Mouse (Mus musculus) kidney, embryonic 14.5 days (tissue): ENCODE measurements around the gene Jag2. TPM values are rescaled to one million over a fixed set of nuclear protein-coding genes. Genes with fewer than 3 reads are reported as not detected.

Experiments used
- ATAC-seq: fragments of 200-750 bp; cut with Nextera tagmentation; 2 replicates; pipeline ENCODE4 v1.8.0; 2017; ENCODE audit warnings: moderate number of reproducible peaks, mild to moderate bottlenecking, moderate TSS enrichment, moderate library complexity; ENCODE audit not compliant: low FRiP score, low TSS enrichment
- H3K27ac ChIP-seq: fragments of 300-500 bp; sonication (generic); 2 replicates; pipeline ENCODE4 v1.5.1; 2014; ENCODE audit warnings: low read depth, mild to moderate bottlenecking, low read length, moderate library complexity, mixed read lengths
- H3K27me3 ChIP-seq: fragments of 300-500 bp; sonication (generic); 2 replicates; pipeline ENCODE4 v1.6.1; 2014; ENCODE audit warnings: mild to moderate bottlenecking, low read length; ENCODE audit not compliant: control insufficient read depth, insufficient read depth
- H3K36me3 ChIP-seq: fragments of 300-500 bp; sonication (generic); 2 replicates; pipeline ENCODE4 v1.6.1; 2014; ENCODE audit warnings: low read length, mixed read lengths; ENCODE audit not compliant: control insufficient read depth, insufficient read depth
- H3K4me1 ChIP-seq: fragments of 300-500 bp; sonication (generic); 2 replicates; pipeline ENCODE4 v1.6.1; 2014; ENCODE audit warnings: low read length, mixed read lengths; ENCODE audit not compliant: control insufficient read depth, insufficient read depth
- H3K4me2 ChIP-seq: fragments of 300-500 bp; sonication (generic); replicated peaks from 2 replicates; pipeline ENCODE4 v1.6.1; 2014; ENCODE audit warnings: low read depth, mild to moderate bottlenecking, low read length
- H3K4me3 ChIP-seq: fragments of 300-500 bp; sonication (generic); 2 replicates; pipeline ENCODE4 v1.5.1; 2014; ENCODE audit warnings: mild to moderate bottlenecking, low read length
- H3K9ac ChIP-seq: fragments of 300-500 bp; sonication (generic); 2 replicates; pipeline ENCODE4 v1.6.1; 2014; ENCODE audit warnings: low read depth, mild to moderate bottlenecking, low read length, moderate library complexity
- H3K9me3 ChIP-seq: fragments of 300-500 bp; sonication (generic); 2 replicates; pipeline ENCODE4 v1.6.1; 2016; ENCODE audit warnings: low read length; ENCODE audit not compliant: control insufficient read depth
- WGBS: fragments of 180-500 bp; shearing (Covaris S2); extraction: QIAGEN DNeasy Blood & Tissue Kit; methylation state at CpG from one replicate; pipeline ENCODE4 v1.1.7; 2014; 5-methylcytosine and 5-hydroxymethylcytosine counted together
- polyA plus RNA-seq: library from polyadenylated mRNA; unstranded; fragments of >200 nt; fragmentation: Nextera tagmentation; extraction: Ambion mirVana; gene quantifications from 2 replicates; pipeline ENCODE4 v1.2.1, GENCODE M21; 2014

The Jag2 gene
- polyA plus RNA-seq, 1 experiment from 2014 or later, result 2.9 TPM

DNA sequence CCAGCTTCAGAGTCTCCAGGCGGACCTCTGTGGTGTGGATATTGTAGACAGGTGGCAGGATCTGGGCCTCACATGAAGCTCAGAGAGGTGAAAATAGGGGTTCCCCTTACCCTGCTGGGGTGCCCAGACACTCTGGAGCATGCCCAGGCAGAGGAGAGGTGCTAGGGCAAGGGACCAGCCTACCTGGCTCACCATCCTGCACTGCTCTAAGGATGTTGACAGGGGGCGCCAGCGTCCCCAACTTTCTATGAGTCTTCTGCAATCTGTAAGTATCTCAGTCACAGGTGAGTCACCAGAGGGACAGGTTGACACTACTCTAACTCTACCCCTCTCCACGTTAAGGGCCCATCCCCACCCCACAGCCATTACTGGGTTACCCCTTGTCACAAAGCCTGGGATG, 17.7 kb upstream of the Jag2 start:
- Histone ChIP-seq H3K4me1 (peaks cover 17% of the 10 kb centered on the region), H3K9ac (no peak overlapping the region), H3K27ac (no peak overlapping the region), H3K4me2 (no peak overlapping the region), H3K27me3 (no peaks in the 10 kb centered on the region), H3K4me3 (no peak overlapping the region), H3K36me3 (no peaks in the 10 kb centered on the region), H3K9me3 (no peaks in the 10 kb centered on the region)
- ATAC-seq, result no peak
- WGBS, result 24% methylated on average over 4 of the region's 4 CpGs

GRCm38 (mm10) chr12:112943669-112944068, 14.1 kb upstream of the Jag2 start:
- H3K4me3 ChIP-seq, result no peak overlapping the region
- no peak for ATAC-seq
- H3K27ac ChIP-seq, result no peak overlapping the region
- no peak overlapping the region for H3K4me2 ChIP-seq
- peaks cover 15% of the 10 kb centered on the region for H3K4me1 ChIP-seq
- H3K9ac ChIP-seq, result no peak overlapping the region
- H3K36me3 ChIP-seq, result no peaks in the 10 kb centered on the region
- WGBS, result 86% methylated on average over 2 of the region's 2 CpGs
- no peaks in the 10 kb centered on the region for H3K27me3 ChIP-seq
- no peaks in the 10 kb centered on the region for H3K9me3 ChIP-seq

DNA sequence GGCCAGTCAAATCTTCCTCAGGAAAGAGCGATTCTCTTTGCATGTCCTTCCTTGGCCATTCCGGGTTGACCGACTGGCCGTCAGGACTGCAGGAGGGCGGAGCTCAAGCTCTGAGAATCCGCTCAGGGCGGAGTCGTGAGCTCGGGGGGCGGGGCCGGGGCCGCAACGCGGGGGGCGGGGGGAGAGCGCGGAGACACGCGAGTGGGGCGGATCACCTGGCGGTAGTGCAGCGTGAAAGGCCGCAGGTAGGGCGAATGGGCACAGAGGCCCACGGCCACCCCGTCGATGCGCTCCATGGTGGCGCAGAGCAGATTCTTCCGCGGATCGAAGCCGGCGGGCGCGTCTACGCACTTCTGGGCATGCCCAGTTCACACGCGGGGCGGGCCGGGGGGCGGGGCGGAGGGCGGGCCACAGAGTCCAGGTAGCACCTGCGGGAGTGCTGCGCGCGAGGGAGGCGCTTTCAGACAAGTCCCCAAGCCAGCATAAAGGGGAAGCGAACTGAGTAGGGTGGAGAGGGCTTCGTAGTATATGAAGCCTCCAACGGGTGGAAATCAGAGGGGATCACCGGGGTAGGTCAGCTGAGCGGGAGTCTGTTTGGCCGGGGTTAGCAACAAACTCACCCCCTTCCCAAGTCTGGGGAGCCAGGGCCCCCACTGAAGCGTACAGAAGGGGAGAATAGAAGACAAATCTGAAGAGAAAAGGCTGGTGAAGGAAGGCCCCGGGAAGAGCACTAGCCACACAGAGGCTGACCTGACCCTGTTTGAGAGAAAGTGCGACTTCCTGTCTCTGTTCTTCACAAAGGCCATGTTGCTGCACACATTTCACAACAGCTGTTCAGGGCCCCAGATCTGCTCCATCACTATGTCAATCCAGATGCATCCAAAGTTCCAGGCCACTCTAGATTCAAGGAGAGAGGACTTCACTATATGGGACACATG, 12.5 kb upstream of the Jag2 start, which contains the start of gene Nudt14:
Gene Nudt14 (minus strand): TSS at position 349 of the 938 bp plus-strand sequence.
- Histone ChIP-seq H3K27ac (peak within 1 kb of the TSS; percentile 62), H3K27me3 (no peaks in the 10 kb centered on the region), H3K4me2 (peak within 1 kb of the TSS; percentile 70), H3K9ac (peak within 1 kb of the TSS; percentile 75), H3K36me3 (no peaks in the 10 kb centered on the region), H3K9me3 (no peaks in the 10 kb centered on the region), H3K4me3 (peak within 1 kb of the TSS; percentile 73), H3K4me1 (peaks cover 15% of the 10 kb centered on the region)
- WGBS, result 3% methylated on average over 48 of the region's 58 CpGs
- ATAC-seq, result peak; percentile 81

GRCm38 (mm10) chr12:112941156-112941775, 11.7 kb upstream of the Jag2 start:
- Histone ChIP-seq H3K9me3 (no peaks in the 10 kb centered on the region), H3K4me1 (peaks cover 15% of the 10 kb centered on the region), H3K27ac (no peak overlapping the region; the same call in 1 of the 2 replicates), H3K4me3 (peak overlapping the region; percentile 73), H3K36me3 (no peaks in the 10 kb centered on the region), H3K4me2 (peak overlapping the region; percentile 70), H3K9ac (peak overlapping the region; percentile 75), H3K27me3 (no peaks in the 10 kb centered on the region)
- 40% methylated on average over 10 of the region's 10 CpGs for WGBS
- ATAC-seq, result peak; percentile 2

DNA sequence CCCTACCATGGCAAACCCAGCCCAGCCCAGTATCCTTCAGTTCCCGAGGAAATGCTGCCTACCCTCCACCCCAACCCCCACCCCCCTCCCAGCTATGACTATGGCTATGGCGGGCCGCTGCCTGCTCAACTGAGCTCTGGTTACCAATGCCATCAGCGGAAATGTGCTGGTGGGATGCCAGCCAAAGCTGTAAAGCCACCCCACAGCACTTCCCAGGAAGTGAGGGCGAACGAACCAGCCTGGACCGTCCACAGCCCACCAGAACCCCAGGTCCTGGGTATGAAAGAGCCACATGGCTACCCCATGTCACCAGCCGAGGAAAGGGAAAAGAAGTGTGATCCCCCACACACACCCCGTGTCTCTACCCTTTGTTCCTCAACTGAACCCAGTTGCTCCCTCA, 11.1 kb upstream of the Jag2 start:
- H3K4me1 ChIP-seq, result peaks cover 15% of the 10 kb centered on the region
- no peak overlapping the region for H3K9ac ChIP-seq
- ATAC-seq, result no peak
- H3K36me3 ChIP-seq, result no peaks in the 10 kb centered on the region
- no peak overlapping the region for H3K27ac ChIP-seq
- WGBS, result 83% methylated on average over 9 of the region's 9 CpGs
- H3K27me3 ChIP-seq, result no peaks in the 10 kb centered on the region
- no peaks in the 10 kb centered on the region for H3K9me3 ChIP-seq
- H3K4me2 ChIP-seq, result peak overlapping the region; percentile 70
- H3K4me3 ChIP-seq, result no peak overlapping the region

DNA sequence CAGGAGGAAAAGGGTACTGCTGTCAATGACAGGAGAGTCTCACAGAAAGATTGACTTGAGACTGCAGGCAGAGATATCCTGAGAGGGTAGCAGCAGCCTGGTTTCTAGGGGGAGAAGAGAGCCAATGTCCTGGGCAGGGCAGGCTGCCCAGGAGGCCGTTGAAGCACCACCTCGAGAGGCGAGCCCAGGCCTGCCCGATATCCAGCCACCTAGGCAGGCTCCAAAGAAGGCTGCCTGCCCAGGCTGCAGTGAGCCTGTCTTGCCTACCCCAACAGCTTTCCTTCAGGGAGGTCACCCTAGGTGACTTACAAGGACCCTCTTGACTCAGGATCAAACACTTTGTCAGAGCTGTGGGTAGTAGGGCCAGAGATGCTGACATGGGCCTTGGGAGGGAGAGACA, 10.7 kb upstream of the Jag2 start:
- H3K4me2 ChIP-seq, result no peak overlapping the region
- 84% methylated on average over 4 of the region's 4 CpGs for WGBS
- H3K9me3 ChIP-seq, result no peaks in the 10 kb centered on the region
- H3K9ac ChIP-seq, result no peak overlapping the region
- no peaks in the 10 kb centered on the region for H3K36me3 ChIP-seq
- no peak overlapping the region for H3K27ac ChIP-seq
- no peaks in the 10 kb centered on the region for H3K27me3 ChIP-seq
- H3K4me3 ChIP-seq, result no peak overlapping the region
- peaks cover 15% of the 10 kb centered on the region for H3K4me1 ChIP-seq
- ATAC-seq, result no peak

GRCm38 (mm10) chr12:112938873-112939565, 9.4 kb upstream of the Jag2 start:
- no peak overlapping the region for H3K27ac ChIP-seq
- no peak overlapping the region for H3K9ac ChIP-seq
- H3K9me3 ChIP-seq, result no peaks in the 10 kb centered on the region
- peak; percentile 18; the same call in 1 of the 2 replicates for ATAC-seq
- H3K4me2 ChIP-seq, result no peak overlapping the region
- WGBS, result 62% methylated on average over 10 of the region's 10 CpGs
- H3K4me1 ChIP-seq, result peaks cover 15% of the 10 kb centered on the region
- H3K4me3 ChIP-seq, result no peak overlapping the region
- no peaks in the 10 kb centered on the region for H3K27me3 ChIP-seq
- 0 out of 2 replicates have a peak, but pooled peaks cover 3% of the 10 kb centered on the region for H3K36me3 ChIP-seq

GRCm38 (mm10) chr12:112938366-112938765, 8.8 kb upstream of the Jag2 start:
- ATAC-seq, result no peak
- no peaks in the 10 kb centered on the region for H3K9me3 ChIP-seq
- no peak overlapping the region for H3K27ac ChIP-seq
- WGBS, result 78% methylated on average over 10 of the region's 10 CpGs
- H3K4me1 ChIP-seq, result peaks cover 15% of the 10 kb centered on the region
- no peak overlapping the region for H3K4me2 ChIP-seq
- H3K4me3 ChIP-seq, result no peak overlapping the region
- H3K27me3 ChIP-seq, result no peaks in the 10 kb centered on the region
- 0 out of 2 replicates have a peak, but pooled peaks cover 3% of the 10 kb centered on the region for H3K36me3 ChIP-seq
- H3K9ac ChIP-seq, result no peak overlapping the region
